Mouse (Mus musculus) spleen, adult 2 months (tissue): Measurements from ENCODE around the gene Bcr. TPM values are rescaled to one million over a fixed set of nuclear protein-coding genes. Genes with fewer than 3 reads are reported as not detected.
"Not testable (repeated sequence)": the region's sequence is repeated elsewhere in the genome, so short reads cannot be mapped to it uniquely, and the experiment has no call there.

Source experiments
- DNase-seq, 2 experiments: peaks; one replicate each; pipeline versions ENCODE4 v3.0.0 to v3.0.0-alpha.2; 2012 to 2021; ENCODE audit warnings: low spot score in 2 of 2, low read depth in 1 of 2
- H3K27ac ChIP-seq: fragments of 200-500 bp; 2 replicates; pipeline ENCODE4 v1.5.1; 2012; ENCODE audit warnings: low read length, inconsistent platforms; ENCODE audit not compliant: insufficient read depth
- H3K27me3 ChIP-seq: fragments of 200-500 bp; 2 replicates; pipeline ENCODE4 v1.6.1; 2012; ENCODE audit warnings: mild to moderate bottlenecking, moderate library complexity, low read length, inconsistent platforms; ENCODE audit not compliant: control insufficient read depth, insufficient read depth
- H3K36me3 ChIP-seq: fragments of 200-500 bp; 2 replicates; pipeline ENCODE4 v1.6.1; 2012; ENCODE audit warnings: mild to moderate bottlenecking, low read length, inconsistent platforms; ENCODE audit not compliant: control insufficient read depth, insufficient read depth
- H3K4me1 ChIP-seq: fragments of 200-500 bp; 2 replicates; pipeline ENCODE4 v1.6.1; 2011; ENCODE audit warnings: inconsistent platforms; ENCODE audit not compliant: control insufficient read depth, insufficient read depth, insufficient read length
- H3K4me3 ChIP-seq: fragments of 200-500 bp; 2 replicates; pipeline ENCODE4 v1.5.1; 2011; ENCODE audit warnings: mild to moderate bottlenecking, inconsistent platforms; ENCODE audit not compliant: insufficient read depth, insufficient read length; ENCODE audit errors: extremely low read depth
- CTCF ChIP-seq: fragments of 200-500 bp; IDR thresholded peaks from 2 replicates; pipeline ENCODE4 v1.5.1; 2011; ENCODE audit warnings: mild to moderate bottlenecking, inconsistent platforms; ENCODE audit not compliant: insufficient read depth, insufficient read length, insufficient replicate concordance; ENCODE audit errors: extremely low read depth
- POLR2A ChIP-seq: fragments of 200-500 bp; IDR thresholded peaks from 2 replicates; pipeline ENCODE4 v1.6.1; 2011; ENCODE audit warnings: low read depth, low read length, inconsistent platforms
- WGBS: fragments of 180-500 bp; shearing (Covaris S2); methylation state at CpG from one replicate; pipeline ENCODE4 v1.1.7; 2018; 5-methylcytosine and 5-hydroxymethylcytosine counted together
- polyA plus RNA-seq: library from polyadenylated mRNA; depleted of rRNA; stranded (reverse); fragments of >200 nt; gene quantifications from 2 replicates; pipeline ENCODE4 v1.2.3, GENCODE M21; 2012

The Bcr gene
- polyA plus RNA-seq, 1 experiment = 17.8 TPM

DNA sequence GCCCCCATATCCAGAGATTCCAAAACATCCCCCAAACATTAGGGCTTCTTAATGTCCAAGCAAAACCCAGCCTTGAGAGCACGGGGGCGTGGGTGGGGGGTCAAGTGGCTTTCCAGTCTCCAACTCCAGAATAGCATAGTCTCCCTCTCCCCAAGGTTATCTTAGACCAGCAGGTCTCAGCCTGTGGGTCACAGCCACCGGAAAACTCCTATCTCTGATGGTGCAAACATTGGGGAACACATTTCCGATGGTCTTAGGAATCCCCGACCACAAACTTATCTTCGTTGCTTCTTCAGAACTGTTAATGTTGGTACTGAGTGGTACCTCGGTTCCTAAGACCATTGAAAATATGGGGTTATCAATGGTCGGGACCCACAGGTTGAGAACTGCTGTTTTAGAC, 31.6 kb upstream of the Bcr start:
- H3K36me3 ChIP-seq = no peaks in the 10 kb centered on the region
- WGBS = 82% methylated on average over 8 of the region's 8 CpGs
- no peaks in the 10 kb centered on the region for H3K4me1 ChIP-seq
- no peaks in the 10 kb centered on the region for H3K27me3 ChIP-seq
- no peak for TF ChIP-seq POLR2A
- no peak for TF ChIP-seq CTCF
- H3K27ac ChIP-seq = no peak overlapping the region
- H3K4me3 ChIP-seq = no peak overlapping the region
- no peak for DNase-seq

DNA sequence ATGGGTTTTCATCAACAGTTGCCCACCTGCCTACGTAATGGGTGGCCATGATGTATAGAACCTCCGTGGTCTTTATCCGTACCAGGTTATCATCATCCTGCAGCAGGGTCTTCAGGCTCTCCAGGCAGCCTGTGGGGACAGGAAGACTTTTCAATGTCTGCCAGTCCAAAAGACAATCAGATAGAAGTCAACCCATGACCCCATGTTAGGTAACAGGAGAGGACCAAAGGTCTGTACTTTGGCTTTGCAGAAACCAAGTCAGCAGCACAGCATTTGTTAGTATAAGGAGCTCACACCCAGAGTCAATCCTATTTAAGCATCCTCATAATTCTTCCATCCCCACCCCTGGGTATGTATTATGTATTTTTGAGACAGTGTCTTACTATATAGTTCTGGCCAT, 30.7 kb upstream of the Bcr start:
- H3K4me3 ChIP-seq = no peak overlapping the region
- no peak overlapping the region for H3K27ac ChIP-seq
- WGBS = 91% methylated on average over 3 of the region's 3 CpGs
- no peak for DNase-seq
- no peaks in the 10 kb centered on the region for H3K27me3 ChIP-seq
- H3K4me1 ChIP-seq = no peaks in the 10 kb centered on the region
- TF ChIP-seq CTCF (no peak), POLR2A (no peak)
- H3K36me3 ChIP-seq = no peaks in the 10 kb centered on the region

DNA sequence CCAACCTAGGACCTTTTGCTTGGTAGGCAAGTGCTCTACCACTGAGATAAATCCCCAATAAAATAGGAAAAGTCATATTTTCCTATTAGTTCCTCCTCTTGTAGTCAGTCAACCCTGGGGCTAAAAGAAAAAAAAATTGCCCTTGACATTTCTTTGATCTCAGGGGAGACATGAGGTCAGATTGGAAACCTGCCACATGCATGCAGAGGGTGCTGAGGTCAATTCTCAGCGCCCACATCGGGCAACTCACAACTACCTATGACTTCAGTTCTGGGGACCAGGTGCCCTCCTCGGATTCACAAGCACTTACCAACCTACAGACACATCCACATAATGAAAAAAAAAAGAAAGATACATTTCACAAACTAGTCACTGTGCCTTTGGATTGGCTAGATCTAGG, 30.2 kb upstream of the Bcr start:
- Histone ChIP-seq H3K36me3 (no peaks in the 10 kb centered on the region), H3K4me1 (no peaks in the 10 kb centered on the region), H3K27ac (no peak overlapping the region), H3K4me3 (no peak overlapping the region), H3K27me3 (no peaks in the 10 kb centered on the region)
- TF ChIP-seq POLR2A = no peak
- no peak for TF ChIP-seq CTCF
- WGBS = 76% methylated on average over 3 of the region's 3 CpGs
- DNase-seq = no peak

DNA sequence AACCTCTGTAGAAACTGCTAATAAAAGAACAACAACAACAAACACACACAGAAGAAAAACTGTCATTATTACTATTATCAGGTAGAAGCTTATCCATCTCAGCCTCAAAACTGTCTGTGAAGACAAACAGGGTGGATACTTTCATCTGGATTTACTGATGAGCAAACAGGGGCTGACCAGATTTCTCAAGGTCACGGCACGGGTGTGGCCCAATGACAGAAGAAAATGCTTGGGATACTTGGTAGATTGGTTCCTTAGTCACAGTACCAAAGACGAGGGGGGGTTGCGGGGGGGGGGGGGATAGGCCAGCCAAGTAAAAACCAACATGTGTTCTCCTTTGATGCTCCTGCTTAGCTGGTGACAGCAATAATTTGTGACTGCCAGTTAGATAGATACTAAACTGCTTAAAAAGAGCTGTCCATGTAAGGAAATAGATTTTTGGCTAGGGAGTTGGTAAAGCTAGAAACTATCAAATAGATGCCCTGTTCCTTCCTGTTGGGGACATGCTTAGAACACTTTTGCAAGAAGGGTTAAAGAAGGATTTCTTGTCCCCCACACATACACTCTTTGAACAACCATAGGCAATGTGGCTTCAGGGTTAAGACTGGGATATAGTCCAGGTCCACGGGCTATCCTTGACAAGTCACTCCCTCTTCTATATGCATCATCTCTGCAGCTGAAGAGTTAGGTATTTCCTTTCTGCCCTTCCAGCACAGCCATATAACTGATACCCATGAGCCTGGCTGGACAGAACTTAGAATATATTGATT, 28.9 kb upstream of the Bcr start:
- Histone ChIP-seq H3K27ac (no peak overlapping the region), H3K4me3 (no peak overlapping the region), H3K36me3 (no peaks in the 10 kb centered on the region), H3K27me3 (no peaks in the 10 kb centered on the region), H3K4me1 (no peaks in the 10 kb centered on the region)
- no peak for TF ChIP-seq POLR2A
- 79% methylated on average over 5 of the region's 5 CpGs for WGBS
- DNase-seq = no peak

DNA sequence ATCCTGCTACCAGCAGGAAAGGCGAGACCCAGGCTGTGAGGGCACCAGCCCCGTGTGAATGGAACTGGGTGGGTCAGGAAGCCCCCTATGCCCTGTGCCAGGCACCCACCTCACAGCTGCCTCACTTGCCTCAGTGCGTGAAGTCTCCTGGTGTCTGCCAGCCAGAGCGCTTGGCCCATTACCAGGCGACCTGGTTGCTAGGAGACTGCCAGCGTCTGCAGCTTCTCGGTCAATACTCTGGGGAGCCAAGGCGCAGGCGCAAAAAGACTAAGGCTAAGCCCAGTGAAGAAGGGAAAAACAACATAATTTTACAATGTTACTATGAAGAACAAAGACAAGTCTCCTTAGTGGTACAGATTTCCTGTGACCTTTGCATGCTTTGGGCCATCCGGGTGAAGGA, 28.0 kb upstream of the Bcr start, which contains the start of gene Rsph14:
Gene Rsph14 (minus strand): TSS at position 192 of the 400 bp plus-strand sequence.
- TF ChIP-seq CTCF (no peak), POLR2A (no peak)
- no peak within 1 kb of the TSS for H3K4me3 ChIP-seq
- 32% methylated on average over 10 of the region's 10 CpGs for WGBS
- H3K36me3 ChIP-seq = no peaks in the 10 kb centered on the region
- H3K4me1 ChIP-seq = peaks cover 4% of the 10 kb centered on the region; the same call in 1 of the 2 replicates
- peak; percentile 36 to 66 for DNase-seq
- no peaks in the 10 kb centered on the region for H3K27me3 ChIP-seq
- no peak within 1 kb of the TSS for H3K27ac ChIP-seq

DNA sequence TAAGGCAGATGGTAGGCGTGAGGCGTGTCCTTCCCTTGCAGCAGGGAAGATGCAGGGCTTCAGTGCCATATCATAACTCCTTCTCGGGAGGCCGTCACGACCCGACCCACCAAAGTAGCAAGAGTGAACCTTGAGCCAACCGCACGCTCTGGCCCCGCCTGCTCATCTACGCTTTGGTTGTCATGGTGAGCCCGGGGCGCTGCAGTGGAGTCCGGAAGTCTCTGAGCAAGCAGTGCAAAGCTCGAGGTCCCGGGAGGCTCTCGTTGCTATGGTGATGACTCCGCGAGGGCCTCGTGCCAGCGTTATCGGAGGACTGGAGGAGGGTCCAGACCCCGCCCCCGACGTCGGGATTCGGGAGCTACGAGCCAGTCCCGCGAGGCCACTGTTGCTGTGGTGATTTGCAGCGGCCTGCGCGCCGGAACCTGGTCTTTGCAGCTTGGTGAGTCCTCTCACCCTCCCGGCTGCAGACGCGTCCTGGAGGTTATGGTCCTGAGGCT, 23.5 kb upstream of the Bcr start, which contains the start of gene Rab36:
Gene Rab36 (plus strand): TSS at position 176 of the 497 bp plus-strand sequence.
- H3K27me3 ChIP-seq = no peaks in the 10 kb centered on the region
- TF ChIP-seq CTCF (no peak), POLR2A (no peak)
- peak within 1 kb of the TSS; percentile 49; the same call in 1 of the 2 replicates for H3K4me3 ChIP-seq
- peak; percentile 52 to 79 for DNase-seq
- H3K36me3 ChIP-seq = no peaks in the 10 kb centered on the region
- no peak within 1 kb of the TSS for H3K27ac ChIP-seq
- WGBS = 1% methylated on average over 36 of the region's 36 CpGs
- H3K4me1 ChIP-seq = peaks cover 4% of the 10 kb centered on the region; the same call in 1 of the 2 replicates

DNA sequence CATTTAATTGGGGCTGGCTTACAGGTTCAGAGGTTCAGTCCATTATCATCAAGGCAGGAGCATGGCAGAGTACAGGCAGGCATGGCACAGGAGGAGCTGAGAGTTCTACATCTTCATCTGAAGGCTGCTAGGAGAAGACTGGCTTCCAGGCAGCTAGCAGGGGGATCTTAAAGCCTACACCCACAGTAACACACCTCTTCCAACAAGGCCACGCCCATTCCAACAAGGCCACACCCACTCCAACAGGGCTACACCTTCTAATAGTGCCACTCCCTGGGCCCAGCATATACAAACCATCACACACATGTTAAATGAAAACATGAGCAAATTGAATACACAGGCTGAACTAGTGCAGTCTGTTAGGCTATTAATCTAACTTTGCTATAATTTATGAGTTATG, 18.3 kb upstream of the Bcr start:
- not testable (repeated sequence) for H3K27ac ChIP-seq, DNase-seq, H3K4me3 ChIP-seq, H3K27me3 ChIP-seq, H3K4me1 ChIP-seq, H3K36me3 ChIP-seq
- WGBS = 21% methylated on average over 1 of the region's 1 CpGs
